8 mouse cellular contexts compared by ENCODE assay signal in genomic region chr1:171085718-171086117, GRCm38 (mm10). TPM values are rescaled to one million over a fixed set of nuclear protein-coding genes. Genes with fewer than 3 reads are reported as not detected.
A peak's percentile ranks its signal among the peaks of the same experiment; 100 is the strongest.
DNase-seq lines count a peak whose midpoint lies in the region; ATAC-seq and TF ChIP-seq lines count a peak whose summit lies in the region.

No protein-coding gene starts in this region.

- 0% methylated on average over 26 of the region's 26 CpGs for WGBS in lung, embryonic 14.5 days
- WGBS in forebrain, embryonic 12.5 days: under 1% methylated on average over 26 of the region's 26 CpGs
- WGBS in limb, embryonic 15.5 days: under 1% methylated on average over 26 of the region's 26 CpGs
- under 1% methylated on average over 26 of the region's 26 CpGs for WGBS in stomach, embryonic 14.5 days

- no peak for TF ChIP-seq CTCF in lung, embryonic 14.5 days (IDR thresholded peaks at IDR 0.05; ENCODE audit: low read depth)

- H3K4me3 ChIP-seq in lung, embryonic 14.5 days (ENCODE audit: low read depth, low read length): peak overlapping the region; percentile 46
- H3K4me3 ChIP-seq in forebrain, embryonic 12.5 days (replicated peaks): peak overlapping the region; percentile 50
- peak overlapping the region; percentile 41 for H3K4me3 ChIP-seq in limb, embryonic 15.5 days
- peak overlapping the region; percentile 38 for H3K4me3 ChIP-seq in stomach, embryonic 14.5 days (ENCODE audit: low read depth, low read length)

- peak overlapping the region; percentile 85 for H3K4me2 ChIP-seq in lung, embryonic 14.5 days
- H3K4me2 ChIP-seq in forebrain, embryonic 12.5 days: peak overlapping the region; percentile 76
- H3K4me2 ChIP-seq in limb, embryonic 15.5 days: peak overlapping the region; percentile 78
- H3K4me2 ChIP-seq in stomach, embryonic 14.5 days (replicated peaks; ENCODE audit: low read depth, low read length): peak overlapping the region; percentile 78

- no peak overlapping the region for H3K27ac ChIP-seq in lung, embryonic 14.5 days (ENCODE audit: low read depth)
- no peak overlapping the region for H3K27ac ChIP-seq in forebrain, embryonic 12.5 days
- H3K27ac ChIP-seq in limb, embryonic 15.5 days: no peak overlapping the region
- no peak overlapping the region for H3K27ac ChIP-seq in stomach, embryonic 14.5 days (ENCODE audit: low read length)

- no peak for ATAC-seq in lung, embryonic 14.5 days (ENCODE audit: insufficient read depth)
- no peak for ATAC-seq in forebrain, embryonic 12.5 days (ENCODE audit: low FRiP score)
- ATAC-seq in limb, embryonic 15.5 days (ENCODE audit: insufficient number of reproducible peaks, low FRiP score, low TSS enrichment, low read depth): no peak
- ATAC-seq in stomach, embryonic 14.5 days (ENCODE audit: insufficient number of reproducible peaks, insufficient read depth, low FRiP score, low read depth): no peak

- H3K36me3 ChIP-seq in lung, embryonic 14.5 days (ENCODE audit: insufficient read depth): no peaks in the 10 kb centered on the region
- no peaks in the 10 kb centered on the region for H3K36me3 ChIP-seq in forebrain, embryonic 12.5 days (replicated peaks)
- H3K36me3 ChIP-seq in limb, embryonic 15.5 days: no peaks in the 10 kb centered on the region
- no peaks in the 10 kb centered on the region for H3K36me3 ChIP-seq in stomach, embryonic 14.5 days (ENCODE audit: control insufficient read depth, insufficient read depth, low read length)

- no peaks in the 10 kb centered on the region for H3K9me3 ChIP-seq in lung, embryonic 14.5 days (ENCODE audit: low read depth, low read length)
- H3K9me3 ChIP-seq in forebrain, embryonic 12.5 days: no peaks in the 10 kb centered on the region
- H3K9me3 ChIP-seq in limb, embryonic 15.5 days: no peaks in the 10 kb centered on the region
- no peaks in the 10 kb centered on the region for H3K9me3 ChIP-seq in stomach, embryonic 14.5 days (ENCODE audit: control insufficient read depth, low read depth, low read length)

- H3K9ac ChIP-seq in lung, embryonic 14.5 days: peak overlapping the region; percentile 44
- peak overlapping the region; percentile 49 for H3K9ac ChIP-seq in forebrain, embryonic 12.5 days
- peak overlapping the region; percentile 39; the same call in 1 of the 2 replicates for H3K9ac ChIP-seq in limb, embryonic 15.5 days
- peak overlapping the region; percentile 3; the same call in 1 of the 2 replicates for H3K9ac ChIP-seq in stomach, embryonic 14.5 days (replicated peaks; ENCODE audit: low read depth, low read length)

- DNase-seq in lung, embryonic 14.5 days: peak; percentile 33
- DNase-seq in lung, postnatal 25 days (ENCODE audit: low spot score): no peak
- no peak for DNase-seq in thymus, adult 18-20 months
- DNase-seq in layer of hippocampus, adult 11-12 months (ENCODE audit: low spot score): no peak
- DNase-seq in cerebellum, postnatal 14 days: no peak

- peaks cover 14% of the 10 kb centered on the region for H3K27me3 ChIP-seq in lung, embryonic 14.5 days (ENCODE audit: insufficient read depth, low read length)
- peaks cover 26% of the 10 kb centered on the region for H3K27me3 ChIP-seq in forebrain, embryonic 12.5 days
- peaks cover 21% of the 10 kb centered on the region for H3K27me3 ChIP-seq in limb, embryonic 15.5 days
- 0 out of 2 replicates have a peak, but pooled peaks cover 5% of the 10 kb centered on the region for H3K27me3 ChIP-seq in stomach, embryonic 14.5 days (ENCODE audit: control insufficient read depth, insufficient read depth, low read length)

- no peaks in the 10 kb centered on the region for H3K4me1 ChIP-seq in lung, embryonic 14.5 days (ENCODE audit: insufficient read depth)
- H3K4me1 ChIP-seq in forebrain, embryonic 12.5 days: peaks cover 7% of the 10 kb centered on the region; the same call in 1 of the 2 replicates
- H3K4me1 ChIP-seq in limb, embryonic 15.5 days: peaks cover 9% of the 10 kb centered on the region; the same call in 1 of the 2 replicates
- H3K4me1 ChIP-seq in stomach, embryonic 14.5 days (ENCODE audit: control insufficient read depth, insufficient read depth, low read length): no peaks in the 10 kb centered on the region

RNA-seq across cellular contexts. Expression of gene Fcgr3, which starts 21.0 kb away (rescaled TPM):
- polyA plus RNA-seq in lung, embryonic 14.5 days (2014; fragmentation: Nextera tagmentation; extraction: Ambion mirVana): 10.8 and 14.3 TPM in 2 replicates
- 4.8 and 4.9 TPM in 2 replicates for polyA plus RNA-seq in forebrain, embryonic 12.5 days (2016; fragmentation: Nextera tagmentation; extraction: Ambion mirVana)
- 25.9 and 32.2 TPM in 2 replicates for polyA plus RNA-seq in limb, embryonic 15.5 days (2015; fragmentation: Nextera tagmentation; extraction: Ambion mirVana)
- 11.1 and 14.8 TPM in 2 replicates for polyA plus RNA-seq in stomach, embryonic 14.5 days (2014; fragmentation: Nextera tagmentation; extraction: Ambion mirVana)

RNA-seq across cellular contexts. Expression of gene Cfap126, which starts 28.0 kb away (rescaled TPM):
- 2.0 and 2.2 TPM in 2 replicates for polyA plus RNA-seq in lung, embryonic 14.5 days (2014; fragmentation: Nextera tagmentation; extraction: Ambion mirVana)
- polyA plus RNA-seq in forebrain, embryonic 12.5 days (2016; fragmentation: Nextera tagmentation; extraction: Ambion mirVana): 3.9 and 5.2 TPM in 2 replicates
- 1.1 and 2.2 TPM in 2 replicates for polyA plus RNA-seq in limb, embryonic 15.5 days (2015; fragmentation: Nextera tagmentation; extraction: Ambion mirVana)
- 2.6 and 2.8 TPM in 2 replicates for polyA plus RNA-seq in stomach, embryonic 14.5 days (2014; fragmentation: Nextera tagmentation; extraction: Ambion mirVana)
